Mouse (Mus musculus): ENCODE measurements around the gene Fpgs. TPM values are rescaled to one million over a fixed set of nuclear protein-coding genes. Genes with fewer than 3 reads are reported as not detected.

Gene Fpgs
- polyA plus RNA-seq, 1 experiment from 2014 or later: 32.7 TPM

GRCm38 (mm10) chr2:32711301-32712056 lies 7.5 kb upstream of the Fpgs start:
- TF ChIP-seq CTCF (IDR thresholded peaks at IDR 0.05; ENCODE audit: low read depth): peak; percentile 20; the same call in 1 of the 2 replicates
- ATAC-seq (ENCODE audit: insufficient read depth) (no peak), DNase-seq (no peak)
- peak overlapping the region; percentile 74 for H3K9ac ChIP-seq
- peak overlapping the region; percentile 88 for H3K4me3 ChIP-seq (ENCODE audit: low read depth, low read length)
- H3K4me2 ChIP-seq: peak overlapping the region; percentile 89
- H3K9me3 ChIP-seq (ENCODE audit: low read depth, low read length): no peaks in the 10 kb centered on the region
- 0 out of 2 replicates have a peak, but pooled peaks cover 6% of the 10 kb centered on the region for H3K4me1 ChIP-seq (ENCODE audit: insufficient read depth)
- no peaks in the 10 kb centered on the region for H3K27me3 ChIP-seq (ENCODE audit: insufficient read depth, low read length)
- peak overlapping the region; percentile 96; the same call in 1 of the 2 replicates for H3K27ac ChIP-seq (ENCODE audit: low read depth)
- WGBS: 24% methylated on average over 9 of the region's 9 CpGs
- peaks cover 50% of the 10 kb centered on the region for H3K36me3 ChIP-seq (ENCODE audit: insufficient read depth)

- peaks cover 61% of the 10 kb centered on the region for H3K36me3 ChIP-seq (ENCODE audit: insufficient read depth)
- WGBS: 86% methylated on average over 5 of the region's 5 CpGs
These were observed 6.5 kb upstream of the Fpgs start for GRCm38 (mm10) chr2:32710425-32710824.

DNA sequence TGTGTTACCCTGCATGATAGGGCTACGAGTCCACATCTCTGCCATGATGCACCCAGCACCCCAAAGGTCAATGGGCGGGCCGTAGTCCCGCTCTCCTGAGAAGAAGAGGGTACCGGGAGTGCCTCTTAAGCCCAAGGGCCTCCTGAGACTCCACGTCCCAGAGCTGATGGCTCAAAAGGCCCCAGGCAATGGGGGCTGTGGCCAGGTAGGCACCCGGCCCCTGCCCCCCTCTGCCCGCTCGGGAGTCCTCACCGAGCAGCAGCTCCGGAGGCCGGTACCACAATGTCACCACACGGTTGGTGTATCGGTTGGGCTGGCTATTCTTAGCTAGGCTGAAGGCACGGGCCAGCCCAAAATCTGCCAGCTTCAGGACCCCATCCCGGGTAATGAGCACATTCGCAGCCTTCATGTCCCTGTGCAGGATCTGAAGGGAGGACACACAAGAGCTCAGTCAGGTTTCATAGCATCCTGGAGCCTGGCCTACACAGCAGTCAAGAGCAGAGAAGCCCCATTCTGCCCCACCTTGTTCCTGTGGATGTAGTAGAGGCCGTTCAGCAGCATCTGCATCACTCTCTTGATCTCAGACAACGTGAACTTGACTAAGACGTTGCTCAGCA lies 5.7 kb upstream of the Fpgs start:
- 90% methylated on average over 20 of the region's 20 CpGs for WGBS
- no peak overlapping the region for H3K4me3 ChIP-seq (ENCODE audit: low read depth, low read length)
- no peak for TF ChIP-seq CTCF (IDR thresholded peaks at IDR 0.05; ENCODE audit: low read depth)

More at GRCm38 (mm10) chr2:32710425-32710824, 6.5 kb upstream of the Fpgs start:
- TF ChIP-seq CTCF (IDR thresholded peaks at IDR 0.05; ENCODE audit: low read depth): no peak
- H3K4me1 ChIP-seq (ENCODE audit: insufficient read depth): 0 out of 2 replicates have a peak, but pooled peaks cover 6% of the 10 kb centered on the region
- H3K4me2 ChIP-seq: no peak overlapping the region
- H3K9me3 ChIP-seq (ENCODE audit: low read depth, low read length): no peaks in the 10 kb centered on the region
- H3K4me3 ChIP-seq (ENCODE audit: low read depth, low read length): no peak overlapping the region
- DNase-seq: no peak
- no peak for ATAC-seq (ENCODE audit: insufficient read depth)
- H3K27me3 ChIP-seq (ENCODE audit: insufficient read depth, low read length): no peaks in the 10 kb centered on the region
- H3K9ac ChIP-seq: no peak overlapping the region
- no peak overlapping the region for H3K27ac ChIP-seq (ENCODE audit: low read depth)

GRCm38 (mm10) chr2:32708643-32709042 lies 4.7 kb upstream of the Fpgs start:
- peaks cover 78% of the 10 kb centered on the region for H3K36me3 ChIP-seq (ENCODE audit: insufficient read depth)
- no peaks in the 10 kb centered on the region for H3K9me3 ChIP-seq (ENCODE audit: low read depth, low read length)
- no peak overlapping the region for H3K4me3 ChIP-seq (ENCODE audit: low read depth, low read length)
- peak; percentile 84 for TF ChIP-seq CTCF (IDR thresholded peaks at IDR 0.05; ENCODE audit: low read depth)
- H3K9ac ChIP-seq: no peak overlapping the region
- DNase-seq (peak; percentile 77), ATAC-seq (ENCODE audit: insufficient read depth) (no peak)
- H3K27me3 ChIP-seq (ENCODE audit: insufficient read depth, low read length): no peaks in the 10 kb centered on the region
- no peak overlapping the region for H3K4me2 ChIP-seq
- H3K27ac ChIP-seq (ENCODE audit: low read depth): no peak overlapping the region
- 32% methylated on average over 3 of the region's 3 CpGs for WGBS
- 0 out of 2 replicates have a peak, but pooled peaks cover 6% of the 10 kb centered on the region for H3K4me1 ChIP-seq (ENCODE audit: insufficient read depth)

More for the DNA sequence above, 5.7 kb upstream of the Fpgs start:
- ATAC-seq (ENCODE audit: insufficient read depth): no peak
- Histone ChIP-seq H3K36me3 (ENCODE audit: insufficient read depth) (peaks cover 69% of the 10 kb centered on the region), H3K4me2 (no peak overlapping the region), H3K27ac (ENCODE audit: low read depth) (no peak overlapping the region), H3K9me3 (ENCODE audit: low read depth, low read length) (no peaks in the 10 kb centered on the region), H3K4me1 (ENCODE audit: insufficient read depth) (0 out of 2 replicates have a peak, but pooled peaks cover 6% of the 10 kb centered on the region), H3K27me3 (ENCODE audit: insufficient read depth, low read length) (no peaks in the 10 kb centered on the region), H3K9ac (no peak overlapping the region)
- no peak for DNase-seq

DNA sequence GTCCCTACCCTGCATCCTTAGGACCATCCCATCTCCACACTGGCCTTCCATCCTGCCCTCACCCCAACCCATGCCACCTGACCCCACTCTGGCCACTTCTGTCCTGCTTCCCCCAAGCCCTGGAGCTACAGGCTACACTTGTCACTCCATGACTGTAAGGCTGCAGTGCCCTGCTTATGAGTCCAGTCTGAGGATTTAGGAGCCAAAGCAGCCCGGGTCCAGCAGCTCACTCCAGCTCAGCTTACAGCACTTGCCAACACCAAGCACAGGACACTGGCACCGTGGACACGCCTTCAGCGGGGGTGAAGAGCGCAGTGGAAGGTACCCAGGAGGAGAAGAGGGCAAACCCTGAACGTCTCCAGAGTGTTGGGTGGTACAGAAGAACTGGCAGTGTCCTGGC lies 3.0 kb upstream of the Fpgs start:
- ATAC-seq (ENCODE audit: insufficient read depth) (no peak), DNase-seq (no peak)
- Histone ChIP-seq H3K27me3 (ENCODE audit: insufficient read depth, low read length) (no peaks in the 10 kb centered on the region), H3K4me1 (ENCODE audit: insufficient read depth) (0 out of 2 replicates have a peak, but pooled peaks cover 6% of the 10 kb centered on the region), H3K9ac (no peak overlapping the region), H3K27ac (ENCODE audit: low read depth) (no peak overlapping the region), H3K36me3 (ENCODE audit: insufficient read depth) (peaks cover 88% of the 10 kb centered on the region), H3K4me3 (ENCODE audit: low read depth, low read length) (no peak overlapping the region), H3K9me3 (ENCODE audit: low read depth, low read length) (no peaks in the 10 kb centered on the region), H3K4me2 (no peak overlapping the region)
- WGBS: 91% methylated on average over 6 of the region's 6 CpGs
- no peak for TF ChIP-seq CTCF (IDR thresholded peaks at IDR 0.05; ENCODE audit: low read depth)

GRCm38 (mm10) chr2:32705018-32705417 lies 1.1 kb upstream of the Fpgs start:
- H3K4me1 ChIP-seq (ENCODE audit: insufficient read depth): no peaks in the 10 kb centered on the region
- H3K27me3 ChIP-seq (ENCODE audit: insufficient read depth, low read length): no peaks in the 10 kb centered on the region
- no peak overlapping the region for H3K27ac ChIP-seq (ENCODE audit: low read depth)
- no peak overlapping the region for H3K4me2 ChIP-seq
- no peaks in the 10 kb centered on the region for H3K9me3 ChIP-seq (ENCODE audit: low read depth, low read length)
- no peak for DNase-seq
- peaks cover 73% of the 10 kb centered on the region for H3K36me3 ChIP-seq (ENCODE audit: insufficient read depth)
- WGBS: 88% methylated on average over 7 of the region's 7 CpGs
- H3K9ac ChIP-seq: no peak overlapping the region
- no peak for TF ChIP-seq CTCF (IDR thresholded peaks at IDR 0.05; ENCODE audit: low read depth)
- ATAC-seq (ENCODE audit: insufficient read depth): no peak
- no peak overlapping the region for H3K4me3 ChIP-seq (ENCODE audit: low read depth, low read length)

- peaks cover 53% of the 10 kb centered on the region for H3K36me3 ChIP-seq (ENCODE audit: insufficient read depth)
- H3K4me1 ChIP-seq (ENCODE audit: insufficient read depth): no peaks in the 10 kb centered on the region
- no peak for TF ChIP-seq CTCF (IDR thresholded peaks at IDR 0.05; ENCODE audit: low read depth)
- no peak overlapping the region for H3K4me2 ChIP-seq
- H3K27me3 ChIP-seq (ENCODE audit: insufficient read depth, low read length): no peaks in the 10 kb centered on the region
- no peak overlapping the region for H3K27ac ChIP-seq (ENCODE audit: low read depth)
- no peaks in the 10 kb centered on the region for H3K9me3 ChIP-seq (ENCODE audit: low read depth, low read length)
- H3K4me3 ChIP-seq (ENCODE audit: low read depth, low read length): no peak overlapping the region
- H3K9ac ChIP-seq: no peak overlapping the region
- WGBS: 92% methylated on average over 8 of the region's 8 CpGs
- DNase-seq (no peak), ATAC-seq (ENCODE audit: insufficient read depth) (no peak)
These were observed 899 bp downstream of the Fpgs start for GRCm38 (mm10) chr2:32703046-32703445.

Data from lung, embryonic 14.5 days (tissue).